Mouse (Mus musculus) hindbrain, embryonic 13.5 days (tissue): ENCODE data around the gene Nrxn3. TPM values are rescaled to one million over a fixed set of nuclear protein-coding genes. Genes with fewer than 3 reads are reported as not detected.

Experiments used
- ATAC-seq: fragments of 200-750 bp; cut with Nextera tagmentation; 2 replicates; pipeline ENCODE4 v1.8.0; 2017; ENCODE audit warnings: moderate TSS enrichment; ENCODE audit not compliant: low FRiP score
- H3K27ac ChIP-seq: fragments of 300-500 bp; sonication (generic); 2 replicates; pipeline ENCODE4 v1.5.1; 2015; ENCODE audit warnings: inconsistent platforms, mild to moderate bottlenecking, moderate library complexity
- H3K27me3 ChIP-seq: fragments of 300-500 bp; sonication (generic); 2 replicates; pipeline ENCODE4 v1.6.1; 2015; ENCODE audit warnings: mild to moderate bottlenecking, inconsistent platforms
- H3K36me3 ChIP-seq: fragments of 300-500 bp; sonication (generic); 2 replicates; pipeline ENCODE4 v1.6.1; 2015; ENCODE audit warnings: mild to moderate bottlenecking, inconsistent platforms
- H3K4me1 ChIP-seq: fragments of 300-500 bp; sonication (generic); replicated peaks from 2 replicates; pipeline ENCODE4 v1.6.1; 2015; ENCODE audit warnings: inconsistent platforms
- H3K4me2 ChIP-seq: fragments of 300-500 bp; sonication (generic); 2 replicates; pipeline ENCODE4 v1.6.1; 2015; ENCODE audit warnings: inconsistent platforms, mild to moderate bottlenecking, moderate library complexity
- H3K4me3 ChIP-seq: fragments of 300-500 bp; sonication (generic); 2 replicates; pipeline ENCODE4 v1.5.1; 2015; ENCODE audit warnings: mild to moderate bottlenecking, inconsistent platforms
- H3K9ac ChIP-seq: fragments of 300-500 bp; sonication (generic); 2 replicates; pipeline ENCODE4 v1.6.1; 2015; ENCODE audit warnings: mild to moderate bottlenecking, inconsistent platforms
- H3K9me3 ChIP-seq: fragments of 300-500 bp; sonication (generic); 2 replicates; pipeline ENCODE4 v1.6.1; 2016; ENCODE audit warnings: inconsistent platforms
- WGBS: fragments of 180-500 bp; shearing (Covaris S2); methylation state at CpG from one replicate; pipeline ENCODE4 v1.1.7; 2015; 5-methylcytosine and 5-hydroxymethylcytosine counted together
- polyA plus RNA-seq: library from polyadenylated mRNA; unstranded; fragments of >200 nt; fragmentation: Nextera tagmentation; extraction: Ambion mirVana; gene quantifications from 2 replicates; pipeline ENCODE4 v1.2.1, GENCODE M21; 2015

Gene Nrxn3
- polyA plus RNA-seq, 1 experiment from 2014 or later: 92.1 TPM

- Histone ChIP-seq H3K9me3 (no peaks in the 10 kb centered on the region), H3K4me2 (no peak overlapping the region), H3K4me3 (no peak overlapping the region), H3K27ac (no peak overlapping the region), H3K27me3 (no peaks in the 10 kb centered on the region), H3K4me1 (no peaks in the 10 kb centered on the region), H3K9ac (no peak overlapping the region), H3K36me3 (no peaks in the 10 kb centered on the region)
- no peak for ATAC-seq
- WGBS: 87% methylated on average over 8 of the region's 8 CpGs
These were observed 371.3 kb downstream of the Nrxn3 start for GRCm38 (mm10) chr12:89093806-89094479.

GRCm38 (mm10) chr12:89097561-89097960, 374.9 kb downstream of the Nrxn3 start:
- Histone ChIP-seq H3K9ac (no peak overlapping the region), H3K4me2 (no peak overlapping the region), H3K4me1 (no peaks in the 10 kb centered on the region), H3K27me3 (no peaks in the 10 kb centered on the region), H3K4me3 (no peak overlapping the region), H3K27ac (no peak overlapping the region), H3K9me3 (no peaks in the 10 kb centered on the region), H3K36me3 (no peaks in the 10 kb centered on the region)
- WGBS: 90% methylated on average over 2 of the region's 2 CpGs
- no peak for ATAC-seq

- H3K27me3 ChIP-seq: no peaks in the 10 kb centered on the region
- H3K9ac ChIP-seq: peak overlapping the region; percentile 61
- peaks cover 24% of the 10 kb centered on the region for H3K4me1 ChIP-seq
- peak; percentile 94 for ATAC-seq
- H3K9me3 ChIP-seq: no peaks in the 10 kb centered on the region
- no peaks in the 10 kb centered on the region for H3K36me3 ChIP-seq
- H3K4me2 ChIP-seq: peak overlapping the region; percentile 42
- H3K27ac ChIP-seq: peak overlapping the region; percentile 77
- peak overlapping the region; percentile 18; the same call in 1 of the 2 replicates for H3K4me3 ChIP-seq
- WGBS: 14% methylated on average over 9 of the region's 9 CpGs
These were observed 383.5 kb downstream of the Nrxn3 start for GRCm38 (mm10) chr12:89106029-89106733.

GRCm38 (mm10) chr12:89106881-89107584, 384.4 kb downstream of the Nrxn3 start:
- H3K27ac ChIP-seq: peak overlapping the region; percentile 77
- no peak overlapping the region for H3K9ac ChIP-seq
- no peak overlapping the region for H3K4me2 ChIP-seq
- no peaks in the 10 kb centered on the region for H3K9me3 ChIP-seq
- H3K4me1 ChIP-seq: peaks cover 26% of the 10 kb centered on the region
- peak; percentile 36; the same call in 1 of the 2 replicates for ATAC-seq
- WGBS: 68% methylated on average over 6 of the region's 6 CpGs
- no peak overlapping the region for H3K4me3 ChIP-seq
- H3K27me3 ChIP-seq: no peaks in the 10 kb centered on the region
- H3K36me3 ChIP-seq: no peaks in the 10 kb centered on the region

- Histone ChIP-seq H3K9me3 (no peaks in the 10 kb centered on the region), H3K36me3 (no peaks in the 10 kb centered on the region), H3K4me3 (no peak overlapping the region), H3K4me1 (peaks cover 27% of the 10 kb centered on the region), H3K9ac (no peak overlapping the region), H3K4me2 (no peak overlapping the region), H3K27ac (peak overlapping the region; percentile 81), H3K27me3 (no peaks in the 10 kb centered on the region)
- WGBS: 62% methylated on average over 7 of the region's 7 CpGs
- no peak for ATAC-seq
These were observed 387.2 kb downstream of the Nrxn3 start for GRCm38 (mm10) chr12:89109779-89110335.

- H3K4me3 ChIP-seq: no peak overlapping the region
- WGBS: 38% methylated on average over 4 of the region's 4 CpGs
- no peaks in the 10 kb centered on the region for H3K36me3 ChIP-seq
- H3K4me1 ChIP-seq: peaks cover 21% of the 10 kb centered on the region
- peak overlapping the region; percentile 76 for H3K27ac ChIP-seq
- H3K9ac ChIP-seq: no peak overlapping the region
- no peaks in the 10 kb centered on the region for H3K27me3 ChIP-seq
- no peaks in the 10 kb centered on the region for H3K9me3 ChIP-seq
- no peak overlapping the region for H3K4me2 ChIP-seq
- ATAC-seq: 0 out of 2 replicates have a peak, but pooled peaks have one; percentile 14
These were observed 405.9 kb downstream of the Nrxn3 start for GRCm38 (mm10) chr12:89128602-89129001.

GRCm38 (mm10) chr12:89129139-89129907, 406.6 kb downstream of the Nrxn3 start:
- Histone ChIP-seq H3K4me3 (no peak overlapping the region), H3K9ac (0 out of 2 replicates have a peak overlapping the region, but pooled peaks have one; percentile 9), H3K27me3 (no peaks in the 10 kb centered on the region), H3K4me2 (no peak overlapping the region), H3K4me1 (peaks cover 21% of the 10 kb centered on the region), H3K27ac (peak overlapping the region; percentile 76), H3K9me3 (no peaks in the 10 kb centered on the region), H3K36me3 (no peaks in the 10 kb centered on the region)
- WGBS: 59% methylated on average over 9 of the region's 9 CpGs
- peak; percentile 80 for ATAC-seq

GRCm38 (mm10) chr12:89134333-89134732, 411.7 kb downstream of the Nrxn3 start:
- Histone ChIP-seq H3K4me3 (no peak overlapping the region), H3K36me3 (no peaks in the 10 kb centered on the region), H3K4me1 (peaks cover 9% of the 10 kb centered on the region), H3K9me3 (no peaks in the 10 kb centered on the region), H3K9ac (no peak overlapping the region), H3K4me2 (no peak overlapping the region), H3K27me3 (no peaks in the 10 kb centered on the region), H3K27ac (no peak overlapping the region)
- no peak for ATAC-seq
- 75% methylated on average over 2 of the region's 2 CpGs for WGBS

GRCm38 (mm10) chr12:89134774-89135307, 412.2 kb downstream of the Nrxn3 start:
- H3K9ac ChIP-seq: no peak overlapping the region
- peaks cover 4% of the 10 kb centered on the region for H3K4me1 ChIP-seq
- H3K36me3 ChIP-seq: no peaks in the 10 kb centered on the region
- no peaks in the 10 kb centered on the region for H3K9me3 ChIP-seq
- 49% methylated on average over 8 of the region's 8 CpGs for WGBS
- no peaks in the 10 kb centered on the region for H3K27me3 ChIP-seq
- ATAC-seq: no peak; the same call in 1 of the 2 replicates
- no peak overlapping the region for H3K27ac ChIP-seq
- no peak overlapping the region for H3K4me3 ChIP-seq
- no peak overlapping the region for H3K4me2 ChIP-seq

GRCm38 (mm10) chr12:89148974-89149411, 426.3 kb downstream of the Nrxn3 start:
- no peaks in the 10 kb centered on the region for H3K36me3 ChIP-seq

GRCm38 (mm10) chr12:89149455-89149854, 426.8 kb downstream of the Nrxn3 start:
- no peak for ATAC-seq
- Histone ChIP-seq H3K36me3 (no peaks in the 10 kb centered on the region), H3K4me1 (peaks cover 20% of the 10 kb centered on the region), H3K9ac (no peak overlapping the region), H3K4me3 (no peak overlapping the region), H3K9me3 (no peaks in the 10 kb centered on the region), H3K27ac (peak overlapping the region; percentile 89), H3K27me3 (no peaks in the 10 kb centered on the region), H3K4me2 (peak overlapping the region; percentile 36)
- 12% methylated on average over 2 of the region's 2 CpGs for WGBS

More at GRCm38 (mm10) chr12:89148974-89149411, 426.3 kb downstream of the Nrxn3 start:
- 13% methylated on average over 3 of the region's 3 CpGs for WGBS
- H3K4me2 ChIP-seq: peak overlapping the region; percentile 36
- H3K4me1 ChIP-seq: peaks cover 20% of the 10 kb centered on the region
- peak overlapping the region; percentile 89 for H3K27ac ChIP-seq
- 0 out of 2 replicates have a peak overlapping the region, but pooled peaks have one; percentile 20 for H3K9ac ChIP-seq
- no peak overlapping the region for H3K4me3 ChIP-seq
- H3K27me3 ChIP-seq: no peaks in the 10 kb centered on the region
- H3K9me3 ChIP-seq: no peaks in the 10 kb centered on the region
- peak; percentile 93 for ATAC-seq
